Mouse (Mus musculus): Measurements from ENCODE around the gene Arid5b. TPM values are rescaled to one million over a fixed set of nuclear protein-coding genes. Genes with fewer than 3 reads are reported as not detected.

Gene Arid5b
- polyA plus RNA-seq, 1 experiment from 2014 or later: 22.7 TPM

DNA sequence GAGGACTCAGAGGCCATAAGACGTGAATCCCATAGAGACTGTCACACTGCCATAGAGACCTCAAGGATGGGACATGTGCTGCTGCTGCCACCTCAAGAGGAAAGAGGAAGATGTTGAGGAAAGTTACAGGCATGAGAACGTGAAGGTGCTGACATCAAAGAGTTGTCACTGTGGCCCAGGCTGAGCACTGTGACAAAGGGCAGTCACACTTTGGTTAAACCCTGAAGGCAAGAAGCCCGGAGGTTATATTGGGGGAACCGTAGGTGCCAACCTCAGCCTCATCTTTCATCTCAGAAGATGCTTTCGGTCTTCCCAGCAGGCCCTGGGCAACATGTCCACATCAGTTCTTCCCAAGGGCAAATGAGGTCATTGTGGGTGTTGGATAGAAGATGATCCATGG lies 79.1 kb downstream of the Arid5b start:
- WGBS: 88% methylated on average over 5 of the region's 5 CpGs
- no peak for ATAC-seq (ENCODE audit: low FRiP score)

DNA sequence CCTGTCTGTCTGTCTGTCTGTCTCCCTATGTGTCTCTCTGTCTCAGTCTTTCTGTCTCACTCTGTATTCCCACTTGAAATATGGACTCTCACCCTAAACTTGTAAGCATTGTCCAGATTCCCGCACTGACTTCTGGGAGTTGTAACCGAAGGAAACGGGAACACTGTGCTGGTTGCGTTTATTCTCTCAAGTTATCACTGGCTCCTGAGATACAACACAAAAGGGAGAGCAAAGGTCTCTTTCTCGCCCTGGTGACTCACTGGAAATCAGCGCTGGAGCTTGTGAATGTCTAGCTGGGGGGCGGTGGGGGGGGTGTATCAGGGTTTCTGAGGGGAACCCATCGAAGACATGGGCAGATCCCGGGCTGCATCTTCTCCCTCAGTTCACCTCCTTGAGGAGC lies 82.2 kb downstream of the Arid5b start:
- no peaks in the 10 kb centered on the region for H3K9me3 ChIP-seq
- WGBS: 72% methylated on average over 9 of the region's 9 CpGs
- peaks cover 25% of the 10 kb centered on the region for H3K4me1 ChIP-seq (replicated peaks)
- no peak overlapping the region for H3K4me3 ChIP-seq
- H3K36me3 ChIP-seq: no peaks in the 10 kb centered on the region
- no peak overlapping the region for H3K27ac ChIP-seq
- no peak for ATAC-seq (ENCODE audit: low FRiP score)
- no peak overlapping the region for H3K4me2 ChIP-seq
- H3K9ac ChIP-seq: no peak overlapping the region
- no peaks in the 10 kb centered on the region for H3K27me3 ChIP-seq

More for the DNA sequence above, 79.1 kb downstream of the Arid5b start:
- Histone ChIP-seq H3K36me3 (peaks cover 4% of the 10 kb centered on the region; the same call in 1 of the 2 replicates), H3K4me2 (no peak overlapping the region), H3K4me3 (no peak overlapping the region), H3K27ac (no peak overlapping the region), H3K4me1 (replicated peaks) (0 out of 2 replicates have a peak, but pooled peaks cover 12% of the 10 kb centered on the region), H3K9ac (no peak overlapping the region), H3K9me3 (no peaks in the 10 kb centered on the region), H3K27me3 (no peaks in the 10 kb centered on the region)

DNA sequence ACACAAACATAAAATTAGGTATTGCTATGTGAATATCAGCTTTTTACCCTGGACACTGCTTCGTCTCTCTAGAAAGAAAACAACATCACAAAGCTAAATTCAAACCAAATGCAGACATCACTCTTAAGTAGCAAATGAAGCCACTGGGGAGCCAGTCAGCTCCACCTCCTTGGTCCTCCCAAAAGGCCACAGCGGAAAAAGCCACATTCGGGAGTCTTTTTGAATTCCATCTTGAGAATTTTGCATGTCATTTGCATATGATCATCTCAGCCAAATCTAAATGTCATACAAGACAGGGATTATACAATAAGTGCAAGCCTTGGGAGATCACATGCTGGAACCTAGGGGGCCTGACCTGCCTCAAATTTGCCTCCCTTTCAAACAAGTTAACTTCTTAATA lies 85.0 kb downstream of the Arid5b start:
- Histone ChIP-seq H3K4me2 (no peak overlapping the region), H3K36me3 (no peaks in the 10 kb centered on the region), H3K27ac (peak overlapping the region; percentile 44; the same call in 1 of the 2 replicates), H3K4me3 (no peak overlapping the region), H3K4me1 (replicated peaks) (peaks cover 33% of the 10 kb centered on the region), H3K9me3 (no peaks in the 10 kb centered on the region), H3K9ac (no peak overlapping the region), H3K27me3 (no peaks in the 10 kb centered on the region)
- ATAC-seq (ENCODE audit: low FRiP score): no peak
- 30% methylated on average over 3 of the region's 3 CpGs for WGBS

DNA sequence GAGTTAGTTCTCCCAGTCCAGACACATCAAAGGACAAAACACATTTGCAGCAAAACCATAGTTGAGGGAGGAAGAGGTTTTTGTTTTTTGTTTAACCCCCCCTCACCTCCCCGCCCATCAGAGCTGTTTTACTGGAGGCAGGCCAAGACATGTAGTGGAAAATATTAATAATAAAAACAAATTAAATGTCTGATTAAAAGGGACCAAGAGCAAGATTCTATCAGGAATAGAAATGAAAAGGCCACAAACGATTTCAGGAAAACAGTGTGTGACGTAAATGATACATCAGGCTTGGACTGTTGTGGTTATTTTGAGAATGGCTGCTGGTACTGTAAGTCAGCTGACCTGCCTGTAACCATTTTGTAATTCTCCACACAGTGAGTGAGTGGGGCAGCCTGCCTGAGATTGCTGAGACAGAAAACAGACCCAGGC lies 85.7 kb downstream of the Arid5b start:
- Histone ChIP-seq H3K9ac (no peak overlapping the region), H3K4me3 (no peak overlapping the region), H3K9me3 (no peaks in the 10 kb centered on the region), H3K27ac (peak overlapping the region; percentile 73), H3K36me3 (no peaks in the 10 kb centered on the region), H3K4me1 (replicated peaks) (peaks cover 33% of the 10 kb centered on the region), H3K27me3 (no peaks in the 10 kb centered on the region), H3K4me2 (no peak overlapping the region)
- WGBS: 30% methylated on average over 3 of the region's 3 CpGs
- ATAC-seq (ENCODE audit: low FRiP score): peak; percentile 67; the same call in 1 of the 2 replicates

DNA sequence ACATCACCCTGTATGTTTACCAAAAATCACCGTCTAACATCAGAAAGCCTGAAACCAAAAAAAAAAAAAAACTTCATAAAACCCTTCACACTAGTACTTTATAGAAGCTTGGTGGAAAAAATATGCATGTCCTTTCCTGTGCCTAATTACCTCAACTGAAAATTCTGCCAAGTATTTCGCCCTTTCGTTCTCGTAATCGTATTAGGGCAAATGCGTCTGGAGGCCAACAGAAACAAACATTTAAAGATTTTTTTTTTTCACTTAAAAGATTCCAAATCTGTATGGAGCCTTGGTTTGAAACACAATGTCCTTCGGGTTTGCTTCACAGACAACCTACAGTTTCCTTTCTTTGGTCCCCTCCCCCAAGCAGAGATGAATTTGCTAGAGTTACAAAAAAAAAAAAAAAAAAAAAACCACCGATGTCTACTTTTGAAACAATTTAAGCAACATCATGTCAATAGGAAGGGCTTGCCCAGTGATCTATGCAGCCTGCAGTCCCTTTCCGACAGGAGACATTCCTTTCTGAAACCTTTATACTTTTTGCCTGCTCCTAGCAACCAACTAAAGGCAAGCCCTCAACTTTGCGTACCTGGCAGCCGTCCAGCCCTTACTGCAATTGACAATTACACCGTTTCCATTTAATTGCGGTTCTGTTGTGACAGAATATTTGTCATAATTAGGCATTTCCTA lies 86.7 kb downstream of the Arid5b start:
- Histone ChIP-seq H3K36me3 (no peaks in the 10 kb centered on the region), H3K27me3 (no peaks in the 10 kb centered on the region), H3K4me3 (no peak overlapping the region), H3K9ac (no peak overlapping the region), H3K4me1 (replicated peaks) (peaks cover 33% of the 10 kb centered on the region), H3K4me2 (peak overlapping the region; percentile 35), H3K9me3 (no peaks in the 10 kb centered on the region), H3K27ac (peak overlapping the region; percentile 73)
- 25% methylated on average over 13 of the region's 13 CpGs for WGBS
- ATAC-seq (ENCODE audit: low FRiP score): no peak

DNA sequence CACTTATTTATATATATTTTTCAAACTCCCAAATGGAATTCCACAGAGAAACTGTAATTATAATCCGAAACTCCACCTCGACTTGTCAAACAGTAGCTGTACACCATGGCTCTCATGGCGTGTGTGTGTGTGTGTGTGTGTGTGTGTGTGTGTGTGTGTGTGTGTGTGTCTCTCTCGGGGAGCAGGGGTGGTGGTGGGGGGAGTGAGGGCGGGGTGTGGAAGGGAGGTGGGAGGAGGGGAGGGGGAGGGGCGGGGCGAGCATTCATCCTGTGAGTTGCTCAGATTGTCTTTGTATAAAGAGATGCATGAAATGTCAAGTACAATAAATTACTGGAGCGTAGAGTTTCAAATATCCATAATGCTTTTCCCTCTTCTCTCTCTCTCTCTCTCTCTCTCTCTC lies 87.4 kb downstream of the Arid5b start:
- Histone ChIP-seq H3K9me3 (no peaks in the 10 kb centered on the region), H3K9ac (no peak overlapping the region), H3K36me3 (no peaks in the 10 kb centered on the region), H3K4me2 (peak overlapping the region; percentile 35), H3K27me3 (no peaks in the 10 kb centered on the region), H3K4me1 (replicated peaks) (peaks cover 33% of the 10 kb centered on the region), H3K27ac (peak overlapping the region; percentile 73; the same call in 1 of the 2 replicates), H3K4me3 (no peak overlapping the region)
- WGBS: 30% methylated on average over 5 of the region's 8 CpGs
- peak; percentile 66; the same call in 1 of the 2 replicates for ATAC-seq (ENCODE audit: low FRiP score)

DNA sequence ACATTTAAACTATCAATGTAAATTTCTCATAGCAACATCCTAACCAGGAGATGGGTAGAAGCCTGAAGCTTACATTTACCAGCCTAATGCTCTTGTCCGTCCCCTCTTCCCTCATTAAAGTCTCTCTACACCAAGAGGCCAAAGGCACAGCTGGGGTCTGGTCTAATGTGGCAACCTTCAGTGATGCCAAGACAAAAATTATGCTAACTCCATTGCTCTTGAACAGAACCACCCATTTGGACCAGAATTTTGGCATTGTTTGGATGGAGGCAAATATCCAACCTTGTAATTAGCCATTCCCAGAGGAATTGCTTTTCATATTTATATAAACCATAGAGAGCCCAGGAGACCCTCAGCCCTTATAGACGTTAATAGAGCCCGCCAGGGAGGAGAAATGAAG lies 88.7 kb downstream of the Arid5b start:
- Histone ChIP-seq H3K27ac (no peak overlapping the region), H3K4me1 (replicated peaks) (peaks cover 30% of the 10 kb centered on the region), H3K9ac (no peak overlapping the region), H3K4me2 (no peak overlapping the region), H3K9me3 (no peaks in the 10 kb centered on the region), H3K36me3 (0 out of 2 replicates have a peak, but pooled peaks cover 9% of the 10 kb centered on the region), H3K4me3 (no peak overlapping the region), H3K27me3 (no peaks in the 10 kb centered on the region)
- WGBS: 63% methylated on average over 3 of the region's 3 CpGs
- ATAC-seq (ENCODE audit: low FRiP score): no peak

DNA sequence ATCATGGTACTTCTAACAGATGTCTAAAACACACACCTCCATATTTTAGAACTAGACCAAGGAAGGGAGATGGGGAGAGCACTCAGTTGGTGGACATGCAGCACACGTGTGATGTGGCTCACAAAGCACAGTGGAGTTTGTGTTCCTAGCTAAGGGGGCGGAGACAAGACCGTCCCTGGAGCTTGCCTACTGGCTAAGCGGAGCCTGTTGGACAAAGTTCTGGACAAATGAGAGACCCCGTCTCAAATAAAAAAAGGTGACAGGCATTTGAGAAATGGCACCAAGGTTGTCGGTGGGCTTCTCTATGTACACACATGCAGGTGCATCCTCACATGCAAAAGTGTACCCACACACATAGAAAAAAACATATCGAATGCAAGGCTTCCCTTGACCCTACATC lies 95.4 kb downstream of the Arid5b start:
- Histone ChIP-seq H3K4me1 (replicated peaks) (peaks cover 3% of the 10 kb centered on the region; the same call in 1 of the 2 replicates), H3K36me3 (0 out of 2 replicates have a peak, but pooled peaks cover 10% of the 10 kb centered on the region), H3K4me3 (no peak overlapping the region), H3K27ac (no peak overlapping the region), H3K4me2 (no peak overlapping the region), H3K9me3 (no peaks in the 10 kb centered on the region), H3K27me3 (no peaks in the 10 kb centered on the region), H3K9ac (no peak overlapping the region)
- ATAC-seq (ENCODE audit: low FRiP score): no peak
- 91% methylated on average over 7 of the region's 7 CpGs for WGBS

DNA sequence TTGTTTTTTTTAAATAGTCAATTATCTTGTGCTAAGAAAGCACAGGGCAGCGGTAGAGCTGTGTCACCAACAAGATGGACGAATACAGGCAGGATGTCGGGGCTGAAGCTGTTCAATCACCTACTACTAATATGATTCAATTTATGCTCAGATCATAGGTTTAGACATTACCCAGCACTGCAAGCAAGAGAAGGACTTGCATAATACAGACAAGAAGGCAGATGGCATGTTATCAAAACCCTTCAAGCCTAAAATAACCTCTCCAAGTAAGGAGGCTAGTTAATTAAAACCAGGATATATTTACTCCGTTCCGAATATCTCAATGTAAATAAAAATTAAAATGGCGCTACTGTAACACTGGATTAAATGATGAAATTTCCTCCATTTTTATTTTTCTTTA lies 96.3 kb downstream of the Arid5b start:
- Histone ChIP-seq H3K4me2 (no peak overlapping the region), H3K4me1 (replicated peaks) (peaks cover 3% of the 10 kb centered on the region; the same call in 1 of the 2 replicates), H3K4me3 (no peak overlapping the region), H3K27me3 (no peaks in the 10 kb centered on the region), H3K9me3 (no peaks in the 10 kb centered on the region), H3K9ac (no peak overlapping the region), H3K27ac (no peak overlapping the region), H3K36me3 (0 out of 2 replicates have a peak, but pooled peaks cover 10% of the 10 kb centered on the region)
- WGBS: 66% methylated on average over 6 of the region's 6 CpGs
- ATAC-seq (ENCODE audit: low FRiP score): no peak

DNA sequence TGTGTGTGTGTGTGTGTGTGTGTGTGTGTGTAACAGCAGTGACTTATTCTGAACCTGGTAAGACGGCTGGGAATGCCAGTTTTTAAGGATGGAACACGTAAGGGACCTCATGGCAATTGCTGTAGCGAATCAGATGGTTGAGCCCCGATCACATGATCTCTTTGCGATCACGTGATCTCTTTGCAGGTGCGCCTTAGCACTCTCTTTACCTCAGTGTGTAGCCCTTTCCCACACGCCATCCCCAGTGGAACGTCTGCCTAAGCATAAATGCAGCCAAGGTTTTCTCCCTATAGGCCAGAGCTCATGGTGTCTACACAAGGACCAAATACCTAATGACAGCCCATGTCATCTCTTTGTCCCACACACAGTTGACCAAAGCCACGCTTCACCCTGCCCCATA lies 97.4 kb downstream of the Arid5b start:
- Histone ChIP-seq H3K4me1 (replicated peaks) (peaks cover 3% of the 10 kb centered on the region; the same call in 1 of the 2 replicates), H3K4me3 (no peak overlapping the region), H3K27me3 (no peaks in the 10 kb centered on the region), H3K9me3 (no peaks in the 10 kb centered on the region), H3K4me2 (no peak overlapping the region), H3K36me3 (0 out of 2 replicates have a peak, but pooled peaks cover 10% of the 10 kb centered on the region), H3K9ac (no peak overlapping the region), H3K27ac (no peak overlapping the region)
- WGBS: 92% methylated on average over 10 of the region's 10 CpGs
- no peak for ATAC-seq (ENCODE audit: low FRiP score)

DNA sequence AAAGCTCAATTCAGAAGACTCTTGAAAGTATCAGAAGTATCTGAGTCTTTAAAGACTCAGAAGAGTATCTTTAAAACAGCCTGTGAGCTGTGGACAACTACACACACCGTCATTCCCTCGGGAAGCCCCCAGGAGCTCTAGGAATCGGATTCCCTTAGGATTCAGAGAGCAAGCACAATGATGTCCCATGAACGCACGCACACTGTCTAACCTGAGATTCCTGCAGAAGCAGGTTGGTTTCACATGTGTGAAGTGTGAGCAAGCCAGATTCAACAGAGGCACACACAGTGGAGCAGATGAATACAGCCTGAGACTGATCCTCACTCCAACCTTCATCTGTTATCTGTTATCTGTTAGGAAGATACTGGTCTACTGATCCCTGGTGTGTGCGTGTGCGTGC lies 97.8 kb downstream of the Arid5b start:
- Histone ChIP-seq H3K9ac (no peak overlapping the region), H3K27ac (no peak overlapping the region), H3K9me3 (no peaks in the 10 kb centered on the region), H3K36me3 (0 out of 2 replicates have a peak, but pooled peaks cover 7% of the 10 kb centered on the region), H3K4me3 (no peak overlapping the region), H3K4me2 (no peak overlapping the region), H3K27me3 (no peaks in the 10 kb centered on the region), H3K4me1 (replicated peaks) (peaks cover 3% of the 10 kb centered on the region; the same call in 1 of the 2 replicates)
- WGBS: 91% methylated on average over 7 of the region's 7 CpGs
- no peak for ATAC-seq (ENCODE audit: low FRiP score)

DNA sequence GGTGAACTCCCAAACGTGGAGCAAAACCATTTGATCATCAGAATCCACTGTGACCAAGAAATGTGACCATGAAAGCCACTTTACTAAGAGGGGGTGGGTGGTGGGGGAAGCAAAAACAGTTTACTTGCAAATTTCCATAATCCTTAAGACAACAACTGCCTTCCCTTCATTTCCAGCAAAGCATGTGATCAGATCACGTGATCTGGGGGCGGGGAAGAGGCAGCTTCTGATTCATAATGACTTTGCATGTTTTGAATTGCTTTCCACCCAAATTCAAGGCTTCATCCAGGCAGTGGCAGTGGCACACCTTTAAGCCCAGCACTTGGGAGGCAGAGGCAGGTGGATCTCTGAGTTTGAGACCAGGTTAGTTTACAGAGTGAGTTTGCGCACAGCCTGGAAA lies 98.4 kb downstream of the Arid5b start:
- H3K4me2 ChIP-seq: no peak overlapping the region
- H3K36me3 ChIP-seq: peaks cover 4% of the 10 kb centered on the region; the same call in 1 of the 2 replicates
- no peak for ATAC-seq (ENCODE audit: low FRiP score)
- no peaks in the 10 kb centered on the region for H3K9me3 ChIP-seq
- no peak overlapping the region for H3K4me3 ChIP-seq
- 76% methylated on average over 4 of the region's 4 CpGs for WGBS
- H3K4me1 ChIP-seq (replicated peaks): peaks cover 3% of the 10 kb centered on the region; the same call in 1 of the 2 replicates
- H3K27ac ChIP-seq: no peak overlapping the region
- no peaks in the 10 kb centered on the region for H3K27me3 ChIP-seq
- H3K9ac ChIP-seq: no peak overlapping the region

DNA sequence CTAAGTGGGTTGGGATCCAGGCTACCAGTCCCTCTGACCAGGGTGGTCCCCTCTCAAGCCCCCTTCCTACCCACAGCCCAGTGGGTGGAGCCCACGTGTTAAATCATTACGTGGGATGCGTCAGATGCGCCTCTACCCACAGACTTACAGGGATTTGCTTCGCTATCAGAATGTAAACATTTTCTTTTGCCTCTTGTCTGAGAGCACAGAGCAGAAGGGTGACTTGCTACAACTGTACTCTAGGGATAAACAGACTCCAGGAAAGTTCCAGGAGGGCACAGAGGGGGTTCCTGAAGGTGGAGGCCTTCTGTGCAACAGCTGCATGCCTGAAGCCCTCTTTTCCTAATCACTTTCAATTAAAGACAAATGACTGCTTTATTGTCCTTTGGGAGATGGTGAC lies 98.8 kb downstream of the Arid5b start:
- ATAC-seq (ENCODE audit: low FRiP score): no peak
- Histone ChIP-seq H3K36me3 (peaks cover 2% of the 10 kb centered on the region; the same call in 1 of the 2 replicates), H3K4me1 (replicated peaks) (peaks cover 3% of the 10 kb centered on the region; the same call in 1 of the 2 replicates), H3K4me2 (no peak overlapping the region), H3K4me3 (no peak overlapping the region), H3K27ac (no peak overlapping the region), H3K27me3 (no peaks in the 10 kb centered on the region), H3K9me3 (no peaks in the 10 kb centered on the region), H3K9ac (no peak overlapping the region)
- WGBS: 70% methylated on average over 5 of the region's 5 CpGs
